Mouse (Mus musculus) ovary, adult 18-20 months (tissue): ENCODE measurements around the gene Sorl1.

Source experiments
- DNase-seq: peaks from one replicate; pipeline ENCODE4 v3.0.0; 2022; ENCODE audit warnings: low spot score, mixed read lengths

Gene Sorl1

DNA sequence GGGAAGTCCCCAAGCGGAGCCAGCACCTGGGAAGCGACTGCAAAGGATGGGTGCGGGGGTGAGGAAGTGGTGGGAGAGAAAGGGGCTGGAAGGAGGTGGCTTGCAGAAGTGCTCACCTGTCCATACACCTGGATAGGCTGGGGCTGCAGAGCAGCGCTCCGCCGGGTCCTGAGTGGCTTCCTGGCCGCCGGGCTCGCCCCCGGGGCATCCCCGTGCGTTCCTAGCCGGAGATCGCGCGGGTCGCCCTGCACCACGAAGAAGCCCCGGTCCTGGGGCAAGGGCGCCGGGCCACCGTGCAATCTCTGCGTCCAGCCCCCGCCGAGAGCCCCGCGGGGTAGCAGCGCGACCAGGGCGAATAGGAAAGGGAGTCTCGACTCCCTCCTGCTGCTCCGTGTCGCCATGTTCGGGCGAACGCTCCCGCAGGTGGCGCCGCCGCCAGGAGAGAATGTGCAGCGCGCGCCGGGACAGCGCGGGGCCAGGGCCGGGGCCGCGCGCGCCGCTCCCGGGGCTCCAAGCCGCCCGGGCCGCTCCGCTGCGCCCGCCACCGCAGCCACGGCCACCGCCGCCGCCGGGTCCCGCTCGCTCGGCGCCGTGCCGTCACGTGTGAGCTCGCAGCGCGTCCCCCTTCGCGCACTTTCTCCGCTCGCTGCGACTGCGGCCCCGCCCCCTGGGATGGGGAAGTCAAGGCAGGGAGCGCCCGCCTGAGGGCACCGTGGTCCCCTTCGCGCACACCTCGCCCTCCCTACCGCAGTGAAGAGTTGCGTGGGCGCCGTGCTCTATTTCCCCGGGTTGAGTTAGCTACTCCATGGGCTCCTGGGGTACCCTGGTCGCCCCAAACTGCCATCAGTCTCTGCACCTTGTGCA lies at the start of gene Sorl1:
Gene Sorl1, minus strand, starts transcription at position 585 of the 864 bp plus-strand sequence.
- peak; percentile 23 for DNase-seq

DNA sequence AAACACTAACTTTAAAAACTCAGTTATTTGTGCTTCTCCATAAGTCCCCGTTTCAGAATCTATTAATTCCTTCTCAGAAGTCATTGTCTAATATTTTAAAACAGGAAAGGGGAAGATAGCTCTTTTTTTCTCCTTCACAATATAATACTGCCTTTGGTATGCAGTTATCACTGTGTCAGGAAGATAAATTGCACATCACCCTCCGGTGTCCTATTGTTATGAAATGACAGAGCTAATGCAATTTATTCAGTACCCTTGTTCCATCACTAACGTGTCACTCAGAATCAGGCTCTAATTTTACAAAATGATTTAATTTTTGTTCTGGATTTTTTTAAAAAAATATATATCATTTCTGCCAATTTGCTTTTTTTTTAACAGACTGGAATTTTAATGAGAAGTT lies 49.7 kb upstream of the Sorl1 start:
- DNase-seq, result no peak

DNA sequence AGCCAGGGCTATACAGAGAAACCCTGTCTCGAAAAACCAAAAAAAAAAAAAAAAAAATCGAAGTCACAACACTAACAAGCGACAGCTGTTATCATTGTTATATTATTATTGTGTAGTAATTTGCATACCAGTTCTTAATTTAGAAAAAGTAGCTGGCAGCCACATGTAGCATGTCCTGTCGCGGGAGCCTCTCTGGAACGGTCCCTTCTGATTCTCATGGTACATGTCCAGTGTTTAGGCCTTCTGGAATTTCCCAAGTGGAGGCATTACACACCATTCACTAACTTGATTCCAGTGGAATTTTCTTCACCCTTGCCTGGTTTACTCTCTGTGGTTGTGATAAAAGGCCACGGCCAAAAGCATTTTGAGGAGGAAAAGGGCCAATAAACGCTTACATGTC lies 45.4 kb upstream of the Sorl1 start:
- no peak for DNase-seq

DNA sequence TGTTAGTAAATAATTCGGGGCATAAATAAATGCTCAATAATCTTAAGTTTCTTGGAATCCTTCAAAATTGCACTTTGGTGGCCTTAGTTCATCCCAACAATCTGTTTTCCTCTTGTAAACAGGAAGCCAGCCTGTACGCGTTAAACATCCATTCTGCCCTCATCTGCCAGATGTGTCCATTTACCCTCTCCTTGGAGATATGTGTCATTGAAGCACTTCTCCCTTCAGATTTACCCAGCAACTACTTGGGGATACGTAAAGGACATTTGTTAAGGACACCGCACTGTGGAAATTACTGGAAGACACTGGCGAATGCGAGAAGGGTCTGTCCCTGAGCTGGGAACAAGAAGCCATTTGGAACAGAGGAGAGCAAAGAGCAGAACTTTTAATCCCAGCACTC lies 44.9 kb upstream of the Sorl1 start:
- DNase-seq, result no peak

DNA sequence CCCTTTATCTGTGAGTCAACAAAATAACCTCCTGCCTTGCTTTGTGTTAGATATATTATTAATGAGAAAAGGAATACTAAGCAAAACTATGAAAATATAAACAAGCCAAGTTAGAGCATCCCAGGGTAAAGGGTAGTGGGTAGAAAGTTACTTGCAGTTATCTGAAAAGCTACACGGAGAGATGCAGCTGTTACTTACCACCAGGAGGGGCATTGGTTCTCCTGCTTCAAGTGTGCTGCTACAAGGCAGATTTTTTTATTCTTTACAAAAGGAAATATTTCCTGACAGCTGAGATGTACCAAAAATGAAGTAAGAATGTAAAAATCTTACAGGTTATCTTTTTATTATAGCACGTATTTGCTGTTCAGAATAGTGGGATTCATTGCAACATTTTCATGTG lies 40.8 kb upstream of the Sorl1 start:
- no peak for DNase-seq

DNA sequence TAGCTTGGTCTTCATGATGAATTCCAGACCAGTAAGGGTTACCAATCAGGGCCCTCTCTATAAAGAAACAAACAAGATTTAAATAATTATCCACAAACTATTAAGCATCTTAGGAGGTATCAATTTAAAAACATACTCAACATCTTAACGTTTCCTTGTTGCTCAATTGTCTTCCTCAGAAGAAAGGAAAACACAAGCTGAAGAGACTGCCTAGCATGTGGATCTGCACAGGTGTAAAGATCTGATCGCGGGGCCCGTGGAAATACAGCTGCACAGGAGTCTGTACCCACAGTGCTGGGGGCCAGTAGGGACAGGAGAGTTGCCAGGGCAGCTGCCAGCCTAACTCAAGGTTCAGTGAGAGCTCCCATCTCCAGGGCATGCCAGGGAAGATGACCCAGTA lies 38.9 kb upstream of the Sorl1 start:
- no peak for DNase-seq

DNA sequence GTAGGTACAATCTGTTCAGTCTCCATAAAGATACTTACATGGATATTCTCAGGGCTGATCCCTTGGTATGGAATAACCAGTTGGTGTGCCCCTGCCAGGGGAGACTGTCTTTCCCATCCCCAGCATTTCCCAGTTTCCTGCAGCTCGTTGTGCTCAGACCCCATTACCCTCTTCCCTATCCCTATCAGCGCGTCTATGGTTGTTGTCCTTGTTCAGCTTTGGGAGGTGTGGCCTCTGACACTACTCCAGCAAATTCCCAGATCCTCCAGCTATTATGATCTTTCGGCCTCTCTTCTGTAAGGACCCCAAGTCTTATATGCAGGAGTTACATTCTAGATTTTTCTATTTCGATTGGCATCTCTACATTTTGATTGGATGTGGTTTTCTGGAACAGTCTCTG lies 35.3 kb upstream of the Sorl1 start:
- no peak for DNase-seq

DNA sequence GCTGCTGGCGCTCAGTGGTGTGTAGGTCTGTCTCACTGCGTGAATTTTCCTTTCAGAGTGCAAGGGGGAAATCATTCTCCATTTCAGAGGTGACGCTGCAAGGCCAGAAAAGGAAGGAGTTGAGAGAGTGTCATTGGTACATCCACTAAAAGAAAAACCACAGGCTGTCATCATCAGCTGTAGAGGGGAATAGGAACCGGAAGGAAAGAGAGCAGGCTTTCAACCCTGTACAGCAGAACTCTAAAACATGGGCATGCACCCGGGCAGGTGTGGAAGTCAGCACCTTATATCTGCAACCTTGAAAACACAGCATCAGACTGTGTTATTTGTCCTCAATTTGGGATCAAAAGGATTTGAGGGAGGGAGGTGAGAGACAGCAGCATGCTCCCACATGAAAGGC lies 34.6 kb upstream of the Sorl1 start:
- DNase-seq, result no peak

DNA sequence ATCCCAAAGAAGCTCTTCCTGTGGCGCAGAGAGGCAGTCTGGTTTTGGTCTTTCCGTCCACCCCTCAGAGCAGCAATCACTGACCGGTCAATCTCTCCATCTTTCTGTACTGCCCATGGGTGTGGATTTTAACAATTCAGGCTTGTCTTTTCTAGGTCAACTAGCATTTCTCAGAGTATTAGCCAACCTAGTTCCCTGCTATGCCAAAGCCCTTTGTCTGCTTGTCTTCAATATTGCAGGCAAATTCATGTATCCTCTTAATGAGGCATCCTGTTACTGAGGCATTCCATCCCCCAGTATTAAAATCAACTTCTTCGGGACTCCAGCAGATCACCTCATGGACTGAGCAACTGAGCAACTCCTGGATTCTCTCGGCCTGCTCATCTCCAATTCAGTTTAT lies 33.9 kb upstream of the Sorl1 start:
- no peak for DNase-seq

DNA sequence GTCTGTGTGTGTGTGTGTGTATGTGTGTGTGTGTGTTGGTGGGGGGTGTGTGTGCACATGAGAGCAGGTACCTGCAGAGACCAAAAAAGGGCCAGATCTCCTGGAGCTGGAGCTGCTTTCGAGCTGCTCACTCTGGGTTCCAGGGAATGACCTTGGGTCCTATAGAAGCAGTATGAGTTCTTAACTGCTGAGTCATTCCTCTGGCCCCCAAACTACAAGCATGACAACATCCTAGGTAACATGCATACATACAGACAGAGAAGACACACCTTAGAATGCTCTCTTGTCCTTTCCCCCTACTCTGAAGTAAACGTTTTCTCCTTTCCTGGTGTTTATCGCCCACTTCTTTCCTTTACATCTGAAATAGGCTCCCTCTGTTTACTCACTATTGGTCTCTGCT lies 32.5 kb upstream of the Sorl1 start:
- no peak for DNase-seq

DNA sequence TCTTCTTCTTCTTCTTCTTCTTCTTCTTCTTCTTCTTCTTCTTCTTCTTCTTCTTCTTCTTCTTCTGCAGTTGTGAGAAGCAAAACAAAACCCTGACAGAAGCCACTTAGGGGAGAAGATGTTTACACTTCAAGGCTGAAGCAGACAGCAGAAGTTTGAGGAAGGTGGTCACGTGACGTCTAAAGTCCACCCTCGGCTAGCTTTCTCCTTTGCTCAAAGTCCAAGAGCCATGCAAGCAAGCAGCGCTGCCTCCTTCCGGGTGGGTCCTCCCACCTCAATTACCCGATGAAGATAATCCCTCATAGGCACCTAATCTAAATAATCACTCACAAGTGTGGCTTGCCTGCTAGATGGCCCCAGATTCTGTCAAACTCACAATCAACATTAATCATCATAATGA lies 30.6 kb upstream of the Sorl1 start:
- DNase-seq, result no peak

DNA sequence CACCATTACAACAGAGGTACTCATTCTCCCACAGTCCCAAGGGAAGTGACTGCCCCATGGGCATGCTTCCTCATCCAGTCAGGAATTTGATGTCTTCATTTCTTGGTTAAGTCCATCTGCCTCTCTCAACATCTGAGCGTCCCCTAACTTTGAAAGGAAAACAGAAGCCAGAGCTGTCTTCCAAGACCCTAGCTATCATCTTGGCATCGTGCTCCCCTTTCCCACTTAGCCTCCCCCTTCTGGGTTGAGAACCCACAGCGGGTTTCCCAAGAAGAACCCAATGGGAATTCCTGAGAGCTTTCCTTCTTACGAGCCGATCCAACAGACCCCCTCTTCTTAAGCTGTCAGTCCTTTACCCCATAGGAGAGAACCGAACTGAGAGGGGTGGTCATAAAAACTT lies 24.7 kb upstream of the Sorl1 start:
- no peak for DNase-seq

DNA sequence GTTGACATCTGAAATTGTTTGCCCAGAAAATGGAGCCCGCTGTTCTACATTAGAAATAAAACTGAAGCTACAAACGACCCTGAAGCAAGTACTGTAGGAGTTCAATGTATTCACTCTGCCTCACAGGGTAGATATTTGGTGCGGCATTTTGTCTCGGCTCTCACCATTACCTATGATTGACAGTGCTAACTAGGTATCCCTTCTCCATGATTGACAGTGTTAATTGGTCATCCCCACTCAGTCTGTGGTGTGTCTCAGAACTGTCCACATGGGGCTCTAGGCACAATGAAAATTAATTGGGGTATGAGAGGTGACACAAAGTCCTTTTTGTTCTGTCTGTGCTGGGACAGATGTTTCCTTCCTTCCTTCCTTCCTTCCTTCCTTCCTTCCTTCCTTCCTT lies 23.9 kb upstream of the Sorl1 start:
- no peak for DNase-seq

DNA sequence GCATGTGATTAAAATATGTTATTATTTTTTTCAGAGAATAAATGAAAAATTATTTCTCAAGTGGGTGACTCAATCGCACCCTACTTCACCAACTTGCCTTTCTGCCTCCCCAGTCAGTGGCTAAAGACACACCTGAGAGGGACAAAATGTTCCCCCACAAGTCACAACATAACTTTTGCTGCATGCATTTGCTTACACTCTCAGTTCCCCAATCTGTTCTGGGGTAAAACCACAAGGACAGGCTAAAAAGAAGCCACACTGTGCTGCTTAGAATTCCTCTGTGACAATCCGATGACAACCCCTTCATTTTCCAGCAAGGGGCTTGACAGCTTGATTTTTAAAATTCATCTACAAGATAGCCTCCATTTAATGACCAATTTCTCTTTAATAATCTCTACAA lies 22.4 kb upstream of the Sorl1 start:
- DNase-seq, result no peak

DNA sequence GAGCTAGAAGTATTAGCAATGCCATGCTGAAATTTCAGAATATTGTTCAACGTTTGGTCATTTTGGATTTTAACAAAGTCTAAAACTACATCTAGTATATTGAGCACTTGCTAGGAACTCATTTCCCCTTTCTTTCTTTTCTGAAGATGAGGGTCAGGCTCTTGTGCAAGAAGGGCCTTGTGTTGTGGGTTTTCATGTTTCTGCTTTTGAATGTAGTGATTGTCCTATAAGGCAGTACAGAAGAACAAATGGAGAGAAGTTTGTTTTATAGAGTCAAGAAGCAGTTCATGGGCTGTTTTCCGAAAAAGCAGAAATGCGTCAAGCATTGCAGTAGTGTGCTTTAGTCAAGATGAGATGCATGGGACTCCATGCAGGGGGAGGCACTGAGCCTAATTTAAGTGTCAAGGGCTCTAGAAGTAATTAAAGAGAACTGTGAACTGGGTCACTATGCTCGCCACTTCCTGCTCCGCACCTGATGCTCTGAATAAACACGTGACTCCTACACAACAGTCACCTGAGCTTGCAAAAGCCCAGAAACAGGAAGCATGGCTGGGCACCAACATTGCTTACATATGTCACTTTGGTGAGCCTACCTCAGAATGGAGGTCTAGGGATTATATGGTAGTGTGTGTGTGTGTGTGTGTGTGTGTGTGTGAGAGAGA lies 17.6 kb upstream of the Sorl1 start:
- no peak for DNase-seq

DNA sequence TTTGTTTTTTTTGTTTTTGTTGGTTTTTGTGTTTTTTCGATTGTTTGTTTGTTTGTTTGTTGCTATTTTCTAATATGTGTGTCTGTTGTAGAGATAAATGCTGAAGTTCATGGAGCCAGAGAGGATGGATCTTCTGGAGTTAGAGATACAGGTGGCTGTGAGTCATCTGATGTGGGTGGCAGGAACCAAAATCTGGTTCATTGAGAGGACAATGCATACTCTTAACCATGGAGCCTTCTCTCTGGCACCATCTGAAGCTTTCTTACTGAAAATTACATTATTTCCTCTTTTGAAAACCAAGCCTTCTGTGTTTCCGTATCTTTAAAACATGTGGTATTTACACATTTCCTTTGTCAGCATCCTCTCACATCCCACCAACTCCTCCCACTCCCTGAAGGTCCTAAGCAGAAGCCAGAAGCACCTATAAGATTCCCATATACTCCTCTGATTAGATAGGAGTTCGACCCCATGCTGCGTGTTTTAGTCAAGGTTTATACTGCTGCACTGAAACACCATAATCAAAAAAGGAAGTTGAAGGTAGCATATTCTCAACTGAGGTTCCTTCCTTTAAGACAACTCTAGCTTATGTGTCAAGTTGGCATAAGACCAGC lies 14.3 kb upstream of the Sorl1 start:
- no peak for DNase-seq

DNA sequence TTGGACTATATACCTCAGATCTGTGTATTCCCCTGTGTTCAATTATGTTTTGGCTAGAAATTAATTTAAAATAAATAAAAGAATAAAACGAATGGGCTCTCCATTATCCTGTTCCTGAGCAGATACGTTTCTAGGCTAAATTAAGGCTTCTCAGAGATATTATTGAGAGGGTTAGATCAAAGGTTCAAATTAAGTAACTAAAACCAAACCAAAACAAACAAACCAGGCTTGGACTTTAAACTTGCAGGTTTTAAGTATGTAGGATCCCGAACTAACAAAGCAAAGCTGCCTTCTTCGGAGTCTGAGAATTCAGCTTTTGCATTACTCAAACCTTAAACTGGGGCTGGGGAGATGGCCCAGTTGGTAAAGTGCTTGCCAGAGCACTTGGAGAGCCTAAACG lies 13.5 kb upstream of the Sorl1 start:
- DNase-seq, result no peak

DNA sequence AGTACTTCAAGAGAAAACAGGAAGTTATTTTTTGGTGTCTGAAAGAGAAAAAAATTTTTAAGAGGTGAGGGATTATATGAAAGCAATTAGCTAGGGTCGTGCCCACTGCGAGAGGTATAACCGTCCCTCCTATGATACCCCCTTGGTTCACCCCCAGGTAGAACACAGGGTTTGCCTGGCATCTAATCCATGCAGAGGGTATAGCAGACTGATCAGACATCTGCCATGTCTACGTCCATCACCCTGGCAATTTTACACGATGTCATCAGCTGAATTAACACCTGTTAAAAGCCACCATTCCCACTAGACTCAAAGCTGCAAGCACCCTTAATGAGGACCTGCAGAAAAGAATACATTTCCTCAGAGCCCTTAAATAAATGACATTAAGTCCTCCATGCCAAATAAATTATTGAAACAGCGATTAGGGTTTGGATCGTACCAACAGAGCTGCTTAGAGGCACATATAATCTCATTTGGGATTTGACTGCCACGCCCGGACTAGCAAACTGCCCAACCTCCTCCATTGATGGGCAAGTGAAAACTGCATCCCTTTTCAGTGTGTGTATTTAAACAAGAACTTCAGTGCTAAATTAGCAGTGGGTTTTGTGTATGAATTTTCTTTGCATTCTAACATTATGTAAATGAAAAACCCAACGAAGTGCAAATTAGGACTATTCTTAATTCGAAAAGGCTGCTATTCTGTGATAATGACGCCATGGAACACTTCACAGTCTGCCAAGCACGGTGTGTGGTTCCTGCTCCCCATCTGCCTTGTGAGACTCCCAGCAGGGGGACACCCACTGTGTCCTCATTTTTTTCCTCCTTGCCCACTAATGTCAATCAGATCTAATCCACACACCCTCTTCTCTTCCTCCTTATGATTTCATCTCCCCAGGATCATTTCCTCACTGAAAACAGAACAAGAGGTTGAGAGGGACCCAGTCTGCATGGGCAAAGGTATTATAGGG lies 7.0 kb upstream of the Sorl1 start:
- no peak for DNase-seq

DNA sequence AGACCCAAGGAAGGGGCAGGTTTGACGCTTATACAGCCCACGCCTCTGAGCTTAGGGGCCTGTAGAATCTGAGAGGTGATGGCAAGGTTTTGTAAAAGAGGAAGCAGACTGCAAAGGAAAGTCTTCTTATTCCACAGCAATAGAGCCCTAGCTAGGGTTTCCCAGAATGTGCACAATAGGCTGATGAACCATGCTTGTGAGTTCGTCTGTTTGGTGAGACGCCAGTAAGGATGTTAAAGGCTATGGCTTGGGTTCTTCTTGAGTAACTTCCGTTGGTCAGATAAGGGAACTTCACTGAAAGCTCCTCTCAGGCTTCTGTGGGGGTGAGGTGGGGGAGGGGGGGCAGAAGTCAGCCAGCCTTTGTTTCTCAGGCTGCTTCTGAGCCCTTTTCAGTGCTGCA lies 3.9 kb upstream of the Sorl1 start:
- no peak for DNase-seq

DNA sequence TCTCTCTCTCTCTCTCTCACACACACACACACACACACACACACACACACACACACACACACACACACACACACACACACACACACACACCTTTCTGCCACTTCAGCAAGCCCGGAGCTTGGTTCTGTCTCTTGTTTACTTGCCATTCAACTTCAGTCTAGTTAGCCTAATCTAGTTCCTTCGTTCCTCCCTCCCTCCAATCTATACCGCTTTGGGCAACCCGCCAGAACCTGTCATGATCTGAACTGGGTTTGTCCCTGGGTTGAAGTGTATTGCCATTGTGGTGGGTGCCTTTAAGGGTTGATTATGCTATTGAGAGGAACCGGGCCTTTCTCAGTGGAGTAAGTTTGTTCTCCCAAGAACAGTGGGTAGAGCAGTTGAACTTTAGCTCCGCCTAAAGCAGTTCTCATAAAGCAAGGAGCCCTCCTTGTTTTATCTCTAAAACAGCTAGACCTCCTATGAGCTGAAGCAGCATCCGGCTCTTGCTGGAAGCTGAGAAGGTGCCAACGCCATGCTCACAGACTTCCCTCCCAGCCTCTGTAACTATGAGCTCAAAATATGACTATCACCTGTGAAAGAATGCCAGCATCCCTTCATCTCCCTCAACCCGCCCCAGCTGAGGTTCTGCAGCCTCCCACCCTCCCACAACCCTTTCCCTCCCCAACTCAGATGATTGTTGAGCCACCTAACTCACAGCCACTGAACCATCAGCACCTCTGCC lies 1.3 kb upstream of the Sorl1 start:
- DNase-seq, result no peak

DNA sequence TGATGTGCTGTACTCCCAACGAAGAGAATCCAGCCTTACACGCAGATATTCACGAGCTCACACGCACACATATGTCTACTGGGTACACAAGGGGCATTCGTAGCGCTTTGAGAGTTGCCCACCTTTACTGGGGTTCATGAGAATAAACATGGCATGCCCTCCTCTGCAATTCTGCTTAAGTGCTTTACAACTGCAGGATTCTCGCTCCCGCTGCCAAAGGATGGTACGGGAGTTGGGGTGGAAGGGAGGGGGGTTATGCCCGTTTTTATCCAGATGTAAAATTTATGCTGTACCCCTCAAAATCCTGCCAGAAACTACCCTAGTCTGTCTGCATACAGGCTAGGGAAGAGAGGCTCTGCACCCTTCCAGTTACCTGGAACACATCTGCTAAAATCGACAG lies 893 bp downstream of the Sorl1 start:
- no peak for DNase-seq

DNA sequence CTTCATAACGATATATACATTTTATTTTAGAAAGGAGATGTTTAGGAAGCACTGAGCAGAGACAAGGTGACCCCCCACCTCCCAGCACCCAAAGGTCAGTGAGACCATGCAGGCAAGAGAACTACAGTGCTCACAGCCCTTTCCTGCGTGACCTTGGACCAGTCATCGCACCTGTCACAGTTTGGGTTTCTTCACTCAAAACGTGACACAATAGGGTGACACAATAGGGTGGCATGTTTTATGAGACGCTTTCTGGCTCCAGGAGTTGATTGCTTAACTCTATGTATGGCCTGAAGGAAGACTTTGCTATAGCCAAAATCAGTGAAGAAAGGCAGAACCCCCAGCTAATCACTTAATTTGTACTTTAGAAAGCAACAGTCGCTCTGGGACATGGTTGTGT lies 1.7 kb downstream of the Sorl1 start:
- DNase-seq, result no peak
